Mouse (Mus musculus): ENCODE measurements around the gene 3110009E18Rik.

Gene 3110009E18Rik

GRCm38 (mm10) chr1:120142551-120142950 lies 21.6 kb downstream of the 3110009E18Rik start:
- no peak for DNase-seq (ENCODE audit: inconsistent ontology term)

- DNase-seq (ENCODE audit: inconsistent ontology term): peak; percentile 55
These were observed 24.7 kb downstream of the 3110009E18Rik start for GRCm38 (mm10) chr1:120145527-120146216.

- DNase-seq (ENCODE audit: inconsistent ontology term): no peak
These were observed 26.0 kb downstream of the 3110009E18Rik start for GRCm38 (mm10) chr1:120146994-120147393.

- DNase-seq (ENCODE audit: inconsistent ontology term): no peak
These were observed 33.2 kb downstream of the 3110009E18Rik start for GRCm38 (mm10) chr1:120154232-120154631.

- no peak for DNase-seq (ENCODE audit: inconsistent ontology term)
These were observed 34.3 kb downstream of the 3110009E18Rik start for GRCm38 (mm10) chr1:120155325-120155724.

- no peak for DNase-seq (ENCODE audit: inconsistent ontology term)
These were observed 37.6 kb downstream of the 3110009E18Rik start for GRCm38 (mm10) chr1:120158474-120159127.

- DNase-seq (ENCODE audit: inconsistent ontology term): no peak
These were observed 40.5 kb downstream of the 3110009E18Rik start for GRCm38 (mm10) chr1:120161502-120161901.

GRCm38 (mm10) chr1:120162616-120163015 lies 41.6 kb downstream of the 3110009E18Rik start:
- no peak for DNase-seq (ENCODE audit: inconsistent ontology term)

- no peak for DNase-seq (ENCODE audit: inconsistent ontology term)
These were observed 47.0 kb downstream of the 3110009E18Rik start for GRCm38 (mm10) chr1:120168016-120168415.

- DNase-seq (ENCODE audit: inconsistent ontology term): no peak
These were observed 47.7 kb downstream of the 3110009E18Rik start for GRCm38 (mm10) chr1:120168674-120169073.

GRCm38 (mm10) chr1:120170307-120170706 lies 49.3 kb downstream of the 3110009E18Rik start:
- no peak for DNase-seq (ENCODE audit: inconsistent ontology term)

- DNase-seq (ENCODE audit: inconsistent ontology term): peak; percentile 41
These were observed 51.0 kb downstream of the 3110009E18Rik start for GRCm38 (mm10) chr1:120171819-120172521.

- DNase-seq (ENCODE audit: inconsistent ontology term): no peak
These were observed 54.0 kb downstream of the 3110009E18Rik start for GRCm38 (mm10) chr1:120174991-120175390.

GRCm38 (mm10) chr1:120176313-120176712 lies 55.3 kb downstream of the 3110009E18Rik start:
- no peak for DNase-seq (ENCODE audit: inconsistent ontology term)

- no peak for DNase-seq (ENCODE audit: inconsistent ontology term)
These were observed 56.2 kb downstream of the 3110009E18Rik start for GRCm38 (mm10) chr1:120177141-120177540.

GRCm38 (mm10) chr1:120186204-120186603 lies 65.2 kb downstream of the 3110009E18Rik start:
- no peak for DNase-seq (ENCODE audit: inconsistent ontology term)

- DNase-seq (ENCODE audit: inconsistent ontology term): no peak
These were observed 65.7 kb downstream of the 3110009E18Rik start for GRCm38 (mm10) chr1:120186655-120187054.

- DNase-seq (ENCODE audit: inconsistent ontology term): no peak
These were observed 66.1 kb downstream of the 3110009E18Rik start for GRCm38 (mm10) chr1:120187059-120187458.

GRCm38 (mm10) chr1:120189206-120189605 lies 68.2 kb downstream of the 3110009E18Rik start:
- no peak for DNase-seq (ENCODE audit: inconsistent ontology term)

GRCm38 (mm10) chr1:120190300-120190699 lies 69.3 kb downstream of the 3110009E18Rik start:
- no peak for DNase-seq (ENCODE audit: inconsistent ontology term)

GRCm38 (mm10) chr1:120190946-120191345 lies 70.0 kb downstream of the 3110009E18Rik start:
- DNase-seq (ENCODE audit: inconsistent ontology term): no peak

GRCm38 (mm10) chr1:120192321-120192720 lies 71.3 kb downstream of the 3110009E18Rik start:
- no peak for DNase-seq (ENCODE audit: inconsistent ontology term)

GRCm38 (mm10) chr1:120193586-120193985 lies 72.6 kb downstream of the 3110009E18Rik start:
- DNase-seq (ENCODE audit: inconsistent ontology term): no peak
